Mouse (Mus musculus): ENCODE data around the gene Tmem214. TPM values are rescaled to one million over a fixed set of nuclear protein-coding genes. Genes with fewer than 3 reads are reported as not detected.
A peak's percentile ranks its signal among the peaks of the same experiment; 100 is the strongest.

Tmem214 gene
- polyA plus RNA-seq, 1 experiment from 2014 or later: 42.1 TPM

DNA sequence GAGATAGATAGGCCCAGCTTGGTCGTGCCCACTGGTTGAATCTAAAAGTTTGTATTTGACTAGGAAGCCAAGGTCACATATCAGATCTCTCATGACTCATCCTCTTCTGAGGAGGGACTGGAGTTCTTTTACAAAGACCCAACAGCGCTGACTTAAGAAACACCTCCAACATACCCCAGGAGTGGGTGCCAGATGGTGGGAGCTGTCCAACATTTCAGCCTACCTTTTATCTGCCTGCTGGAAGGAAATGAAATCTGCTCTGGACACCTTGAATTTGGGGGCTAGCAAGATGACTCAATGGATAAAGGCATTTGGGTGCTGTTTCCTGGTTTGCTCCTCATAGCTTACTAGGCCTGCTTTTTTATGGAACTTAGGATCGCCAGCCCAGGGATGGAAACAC is 25.9 kb upstream of the Tmem214 start:
- ATAC-seq (ENCODE audit: insufficient read depth, low FRiP score, low TSS enrichment): no peak
- WGBS: 38% methylated on average over 3 of the region's 3 CpGs
- H3K4me1 ChIP-seq (ENCODE audit: control insufficient read depth, insufficient read depth, low read length): no peaks in the 10 kb centered on the region
- no peak overlapping the region for H3K9ac ChIP-seq (ENCODE audit: low read length)
- no peak overlapping the region for H3K4me2 ChIP-seq (ENCODE audit: low read depth)
- no peaks in the 10 kb centered on the region for H3K27me3 ChIP-seq (ENCODE audit: control insufficient read depth, insufficient read depth, low read length)
- H3K4me3 ChIP-seq (ENCODE audit: low read depth, low read length): no peak overlapping the region
- H3K27ac ChIP-seq (ENCODE audit: low read depth, low read length): no peak overlapping the region
- no peaks in the 10 kb centered on the region for H3K36me3 ChIP-seq (ENCODE audit: control insufficient read depth, insufficient read depth, low read length)
- no peaks in the 10 kb centered on the region for H3K9me3 ChIP-seq (ENCODE audit: control insufficient read depth, low read length)
- DNase-seq (ENCODE audit: low spot score): no peak

GRCm38 (mm10) chr5:30849891-30850555 is 17.8 kb upstream of the Tmem214 start:
- Histone ChIP-seq H3K4me3 (ENCODE audit: low read depth, low read length) (no peak overlapping the region), H3K27ac (ENCODE audit: low read depth, low read length) (no peak overlapping the region), H3K9ac (ENCODE audit: low read length) (no peak overlapping the region), H3K27me3 (ENCODE audit: control insufficient read depth, insufficient read depth, low read length) (no peaks in the 10 kb centered on the region), H3K36me3 (ENCODE audit: control insufficient read depth, insufficient read depth, low read length) (no peaks in the 10 kb centered on the region), H3K4me1 (ENCODE audit: control insufficient read depth, insufficient read depth, low read length) (no peaks in the 10 kb centered on the region), H3K4me2 (ENCODE audit: low read depth) (no peak overlapping the region), H3K9me3 (ENCODE audit: control insufficient read depth, low read length) (no peaks in the 10 kb centered on the region)
- DNase-seq (ENCODE audit: low spot score) (no peak), ATAC-seq (ENCODE audit: insufficient read depth, low FRiP score, low TSS enrichment) (no peak)
- WGBS: 61% methylated on average over 6 of the region's 6 CpGs

DNA sequence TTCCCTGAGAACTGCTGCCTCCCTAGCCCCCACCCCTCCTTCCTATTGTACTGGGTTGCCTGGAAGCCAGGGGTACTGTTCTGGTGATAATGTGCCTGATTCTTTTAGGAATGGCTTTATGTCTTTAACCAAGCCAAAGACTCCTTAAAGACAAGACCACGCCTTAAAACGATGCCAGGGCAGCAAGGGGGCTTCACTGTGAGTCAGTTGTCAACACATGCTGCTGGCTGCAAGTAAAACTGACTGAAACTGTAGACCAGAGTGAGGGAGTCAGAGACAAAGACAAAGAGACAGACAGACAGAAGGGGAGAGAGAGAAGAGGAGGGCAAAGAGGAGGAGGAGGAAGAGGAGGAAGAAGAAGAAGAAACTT is 17.3 kb upstream of the Tmem214 start:
- Histone ChIP-seq H3K9me3 (ENCODE audit: control insufficient read depth, low read length) (no peaks in the 10 kb centered on the region), H3K9ac (ENCODE audit: low read length) (no peak overlapping the region), H3K4me2 (ENCODE audit: low read depth) (no peak overlapping the region), H3K27ac (ENCODE audit: low read depth, low read length) (no peak overlapping the region), H3K4me1 (ENCODE audit: control insufficient read depth, insufficient read depth, low read length) (no peaks in the 10 kb centered on the region), H3K36me3 (ENCODE audit: control insufficient read depth, insufficient read depth, low read length) (no peaks in the 10 kb centered on the region), H3K27me3 (ENCODE audit: control insufficient read depth, insufficient read depth, low read length) (no peaks in the 10 kb centered on the region), H3K4me3 (ENCODE audit: low read depth, low read length) (no peak overlapping the region)
- WGBS: 80% methylated on average over 2 of the region's 2 CpGs
- no peak for ATAC-seq (ENCODE audit: insufficient read depth, low FRiP score, low TSS enrichment)
- DNase-seq (ENCODE audit: low spot score): no peak

GRCm38 (mm10) chr5:30853522-30853921 is 14.3 kb upstream of the Tmem214 start:
- DNase-seq (ENCODE audit: low spot score) (no peak), ATAC-seq (ENCODE audit: insufficient read depth, low FRiP score, low TSS enrichment) (no peak)
- no peak overlapping the region for H3K4me3 ChIP-seq (ENCODE audit: low read depth, low read length)
- no peaks in the 10 kb centered on the region for H3K4me1 ChIP-seq (ENCODE audit: control insufficient read depth, insufficient read depth, low read length)
- 90% methylated on average over 4 of the region's 4 CpGs for WGBS
- H3K36me3 ChIP-seq (ENCODE audit: control insufficient read depth, insufficient read depth, low read length): no peaks in the 10 kb centered on the region
- H3K4me2 ChIP-seq (ENCODE audit: low read depth): no peak overlapping the region
- no peaks in the 10 kb centered on the region for H3K27me3 ChIP-seq (ENCODE audit: control insufficient read depth, insufficient read depth, low read length)
- H3K27ac ChIP-seq (ENCODE audit: low read depth, low read length): no peak overlapping the region
- H3K9me3 ChIP-seq (ENCODE audit: control insufficient read depth, low read length): no peaks in the 10 kb centered on the region
- no peak overlapping the region for H3K9ac ChIP-seq (ENCODE audit: low read length)

DNA sequence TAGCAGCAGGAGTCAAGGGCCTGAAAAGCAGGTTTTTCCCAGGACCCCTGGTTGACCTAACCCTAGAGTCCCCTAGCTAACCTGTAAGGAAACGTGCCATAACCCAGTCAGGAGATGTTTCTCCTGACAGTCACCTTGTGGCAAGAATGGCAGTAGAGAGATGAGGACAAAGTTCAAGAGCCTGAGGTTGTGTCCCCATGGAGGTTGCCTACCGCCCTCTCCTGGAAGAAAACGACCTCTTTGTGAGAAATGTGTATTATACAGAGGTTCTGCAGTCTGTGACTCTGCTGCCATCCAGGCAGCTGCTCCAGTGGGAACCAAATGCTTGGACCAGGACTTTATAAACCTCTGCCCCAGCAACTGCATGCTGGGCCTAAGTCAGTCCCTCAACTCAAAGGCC is 12.1 kb upstream of the Tmem214 start:
- no peak overlapping the region for H3K9ac ChIP-seq (ENCODE audit: low read length)
- WGBS: 50% methylated on average over 3 of the region's 3 CpGs
- H3K4me2 ChIP-seq (ENCODE audit: low read depth): no peak overlapping the region
- no peaks in the 10 kb centered on the region for H3K27me3 ChIP-seq (ENCODE audit: control insufficient read depth, insufficient read depth, low read length)
- H3K4me1 ChIP-seq (ENCODE audit: control insufficient read depth, insufficient read depth, low read length): no peaks in the 10 kb centered on the region
- no peaks in the 10 kb centered on the region for H3K36me3 ChIP-seq (ENCODE audit: control insufficient read depth, insufficient read depth, low read length)
- H3K4me3 ChIP-seq (ENCODE audit: low read depth, low read length): no peak overlapping the region
- H3K27ac ChIP-seq (ENCODE audit: low read depth, low read length): no peak overlapping the region
- ATAC-seq (ENCODE audit: insufficient read depth, low FRiP score, low TSS enrichment) (no peak), DNase-seq (ENCODE audit: low spot score) (no peak)
- no peaks in the 10 kb centered on the region for H3K9me3 ChIP-seq (ENCODE audit: control insufficient read depth, low read length)

GRCm38 (mm10) chr5:30856124-30856523 is 11.7 kb upstream of the Tmem214 start:
- DNase-seq (ENCODE audit: low spot score) (no peak), ATAC-seq (ENCODE audit: insufficient read depth, low FRiP score, low TSS enrichment) (no peak)
- no peak overlapping the region for H3K4me2 ChIP-seq (ENCODE audit: low read depth)
- 86% methylated on average over 2 of the region's 2 CpGs for WGBS
- H3K27ac ChIP-seq (ENCODE audit: low read depth, low read length): no peak overlapping the region
- no peaks in the 10 kb centered on the region for H3K36me3 ChIP-seq (ENCODE audit: control insufficient read depth, insufficient read depth, low read length)
- no peaks in the 10 kb centered on the region for H3K27me3 ChIP-seq (ENCODE audit: control insufficient read depth, insufficient read depth, low read length)
- no peaks in the 10 kb centered on the region for H3K9me3 ChIP-seq (ENCODE audit: control insufficient read depth, low read length)
- H3K4me3 ChIP-seq (ENCODE audit: low read depth, low read length): no peak overlapping the region
- no peak overlapping the region for H3K9ac ChIP-seq (ENCODE audit: low read length)
- H3K4me1 ChIP-seq (ENCODE audit: control insufficient read depth, insufficient read depth, low read length): no peaks in the 10 kb centered on the region

GRCm38 (mm10) chr5:30863852-30864251 is 4.0 kb upstream of the Tmem214 start:
- Histone ChIP-seq H3K4me1 (ENCODE audit: control insufficient read depth, insufficient read depth, low read length) (no peaks in the 10 kb centered on the region; the same call in 1 of the 2 replicates), H3K9ac (ENCODE audit: low read length) (no peak overlapping the region), H3K4me2 (ENCODE audit: low read depth) (no peak overlapping the region), H3K36me3 (ENCODE audit: control insufficient read depth, insufficient read depth, low read length) (no peaks in the 10 kb centered on the region; the same call in 1 of the 2 replicates), H3K27me3 (ENCODE audit: control insufficient read depth, insufficient read depth, low read length) (no peaks in the 10 kb centered on the region), H3K9me3 (ENCODE audit: control insufficient read depth, low read length) (no peaks in the 10 kb centered on the region), H3K4me3 (ENCODE audit: low read depth, low read length) (no peak overlapping the region), H3K27ac (ENCODE audit: low read depth, low read length) (no peak overlapping the region)
- 30% methylated on average over 4 of the region's 4 CpGs for WGBS
- DNase-seq (ENCODE audit: low spot score): peak; percentile 19
- ATAC-seq (ENCODE audit: insufficient read depth, low FRiP score, low TSS enrichment): no peak

GRCm38 (mm10) chr5:30864322-30864721 is 3.5 kb upstream of the Tmem214 start:
- H3K36me3 ChIP-seq (ENCODE audit: control insufficient read depth, insufficient read depth, low read length): no peaks in the 10 kb centered on the region; the same call in 1 of the 2 replicates
- H3K4me3 ChIP-seq (ENCODE audit: low read depth, low read length): no peak overlapping the region
- ATAC-seq (ENCODE audit: insufficient read depth, low FRiP score, low TSS enrichment): no peak
- no peaks in the 10 kb centered on the region for H3K9me3 ChIP-seq (ENCODE audit: control insufficient read depth, low read length)
- no peak overlapping the region for H3K4me2 ChIP-seq (ENCODE audit: low read depth)
- WGBS: 51% methylated on average over 15 of the region's 15 CpGs
- H3K4me1 ChIP-seq (ENCODE audit: control insufficient read depth, insufficient read depth, low read length): peaks cover 3% of the 10 kb centered on the region; the same call in 1 of the 2 replicates
- H3K9ac ChIP-seq (ENCODE audit: low read length): no peak overlapping the region
- no peaks in the 10 kb centered on the region for H3K27me3 ChIP-seq (ENCODE audit: control insufficient read depth, insufficient read depth, low read length)
- H3K27ac ChIP-seq (ENCODE audit: low read depth, low read length): no peak overlapping the region
- DNase-seq (ENCODE audit: low spot score): no peak

DNA sequence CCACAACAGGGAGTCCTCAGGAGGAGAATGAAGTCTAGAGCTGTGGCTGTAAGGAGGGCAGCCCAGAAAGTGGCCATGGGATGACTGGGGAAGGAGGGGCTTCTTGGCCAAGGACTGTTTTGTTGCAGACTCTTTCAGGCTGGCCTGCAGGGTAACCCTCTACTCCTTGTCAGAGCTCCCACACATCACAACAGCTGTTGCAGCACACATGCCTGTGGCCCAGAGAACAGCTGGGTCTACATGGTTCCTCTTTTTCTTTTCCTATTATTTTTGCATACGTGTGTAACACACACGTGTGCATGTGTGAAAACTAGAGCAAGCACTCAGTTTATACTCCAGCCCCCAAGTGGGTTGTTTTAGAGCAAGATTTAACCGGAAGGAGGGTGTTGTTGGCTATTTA is 941 bp upstream of the Tmem214 start:
- 92% methylated on average over 3 of the region's 3 CpGs for WGBS
- DNase-seq (ENCODE audit: low spot score): no peak
- peaks cover 3% of the 10 kb centered on the region; the same call in 1 of the 2 replicates for H3K36me3 ChIP-seq (ENCODE audit: control insufficient read depth, insufficient read depth, low read length)

More for the DNA sequence above, 941 bp upstream of the Tmem214 start:
- Histone ChIP-seq H3K27me3 (ENCODE audit: control insufficient read depth, insufficient read depth, low read length) (no peaks in the 10 kb centered on the region), H3K27ac (ENCODE audit: low read depth, low read length) (no peak overlapping the region), H3K9me3 (ENCODE audit: control insufficient read depth, low read length) (no peaks in the 10 kb centered on the region), H3K4me3 (ENCODE audit: low read depth, low read length) (no peak overlapping the region), H3K4me1 (ENCODE audit: control insufficient read depth, insufficient read depth, low read length) (peaks cover 11% of the 10 kb centered on the region; the same call in 1 of the 2 replicates), H3K9ac (ENCODE audit: low read length) (no peak overlapping the region), H3K4me2 (ENCODE audit: low read depth) (no peak overlapping the region)
- ATAC-seq (ENCODE audit: insufficient read depth, low FRiP score, low TSS enrichment): no peak
